Mouse (Mus musculus): ENCODE measurements around the gene Cela3b.

DNA sequence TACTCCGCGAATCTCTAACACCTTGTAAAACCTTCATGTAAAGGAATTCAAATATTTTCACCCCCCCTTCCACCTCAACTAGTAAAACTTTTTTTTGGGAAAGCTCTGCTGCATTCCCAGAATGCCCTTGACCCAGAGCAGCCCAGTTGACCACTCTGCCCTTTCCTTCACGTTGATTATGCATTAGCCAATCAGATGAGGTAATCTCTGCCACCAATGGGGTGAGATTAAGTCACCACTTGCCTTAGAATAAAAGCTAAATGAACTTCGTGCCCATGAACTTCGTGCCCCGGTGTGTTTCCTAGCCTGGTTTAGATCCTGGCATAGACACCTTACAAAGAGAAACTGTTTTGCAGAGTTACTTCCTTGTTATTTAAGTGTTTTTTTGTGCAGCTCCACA is 41.4 kb downstream of the Cela3b start:
- no peak for TF ChIP-seq POLR2A (IDR thresholded peaks at IDR 0.05; ENCODE audit: extremely low read depth, insufficient read depth, low read length)
- TF ChIP-seq CTCF (IDR thresholded peaks at IDR 0.05; ENCODE audit: extremely low read depth, insufficient read depth, low read length), result no peak

All from cortical plate, adult 2 months (tissue).